Mouse (Mus musculus): ENCODE measurements at regions not wholly inside any gene's neighbourhood (a gene's known extent, or its start where the extent isn't known, plus 50 kb on each side); places are given as distances from the start of the nearest gene placed in this dataset.
A peak's percentile ranks its signal among the peaks of the same experiment; 100 is the strongest.

DNA sequence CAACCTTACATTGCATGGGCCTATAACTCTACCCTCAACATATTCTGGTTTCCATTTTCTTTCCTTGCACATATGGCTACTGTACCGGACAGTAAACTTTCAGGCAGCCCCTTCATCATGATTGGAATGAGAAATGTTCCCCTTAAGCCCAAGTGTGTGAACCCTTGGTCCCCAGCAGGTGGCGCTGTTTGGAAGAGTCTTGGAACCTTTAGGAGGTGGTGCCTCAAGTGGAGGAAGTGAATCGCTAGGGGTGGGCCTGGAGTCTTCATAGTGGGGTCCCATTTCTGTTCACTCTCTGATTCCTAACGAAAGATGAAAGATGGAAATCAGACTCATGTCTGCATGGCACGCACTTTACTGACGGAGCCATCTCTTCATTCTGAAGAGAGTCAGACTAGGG is 91.8 kb downstream of the Bms1 start:
- TF ChIP-seq CTCF (IDR thresholded peaks at IDR 0.05; ENCODE audit: low read depth) (peak; percentile 60), EP300 (optimal IDR thresholded peaks at IDR 0.05) (no peak)

All from stomach, postnatal 0 days (tissue).